Mouse (Mus musculus): ENCODE data around the gene Xylt2. TPM values are rescaled to one million over a fixed set of nuclear protein-coding genes. Genes with fewer than 3 reads are reported as not detected.

Xylt2 gene
- 18.5 and 19.5 TPM in 2 replicates for polyA plus RNA-seq (2016; fragmentation: Nextera tagmentation; extraction: Ambion mirVana)

DNA sequence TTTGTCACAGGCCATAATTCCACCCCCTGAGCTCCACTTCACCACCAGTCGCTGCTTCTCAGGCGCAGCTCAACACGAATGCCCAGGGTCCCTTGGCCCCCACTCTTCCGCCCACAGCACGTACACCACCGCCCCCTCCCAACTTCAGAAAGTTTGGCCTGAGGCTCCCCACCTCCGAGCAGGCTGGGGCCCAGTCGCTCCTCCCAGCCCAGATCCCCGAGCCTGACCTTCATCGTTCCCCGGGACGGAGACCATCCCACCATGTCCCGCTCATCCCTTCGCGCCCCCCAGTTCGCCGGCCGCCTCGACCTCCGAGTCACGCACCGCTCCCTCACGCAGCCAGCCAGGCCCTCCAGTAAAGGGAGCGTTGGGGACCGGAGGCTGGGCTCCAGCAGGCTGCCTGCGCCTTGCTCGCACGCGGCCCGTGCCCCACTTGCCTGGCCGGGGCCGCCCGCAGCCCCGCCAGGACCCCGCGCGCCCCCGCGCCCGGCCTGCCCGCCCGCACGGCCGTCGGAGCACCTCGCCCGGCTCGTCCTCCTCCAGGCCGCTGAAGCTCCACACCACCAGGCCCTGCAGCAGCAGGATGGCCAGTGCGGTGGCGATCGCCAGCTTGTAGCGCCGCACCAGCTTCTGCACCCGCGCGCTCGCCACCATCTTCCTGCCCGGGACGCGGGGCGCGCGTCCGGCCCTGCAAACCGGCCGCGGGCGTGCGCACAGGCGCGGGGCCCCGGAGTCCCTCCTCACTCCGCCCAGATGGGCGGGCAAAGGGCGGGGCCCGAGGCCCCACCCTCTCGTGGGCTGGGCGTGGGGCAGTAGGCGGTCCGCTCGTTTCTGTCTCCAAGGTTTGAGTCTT is at the start of gene Xylt2:
Xylt2 (minus strand) TSS at position 762 of the 853 bp plus-strand sequence.
- Histone ChIP-seq H3K36me3 (no peaks in the 10 kb centered on the region; the same call in 1 of the 2 replicates), H3K27ac (peak within 1 kb of the TSS; percentile 82), H3K27me3 (replicated peaks) (no peaks in the 10 kb centered on the region), H3K4me2 (replicated peaks) (peak within 1 kb of the TSS; percentile 86), H3K4me3 (peak within 1 kb of the TSS; percentile 91), H3K9ac (peak within 1 kb of the TSS; percentile 92), H3K4me1 (peaks cover 21% of the 10 kb centered on the region), H3K9me3 (no peaks in the 10 kb centered on the region)
- peak; percentile 94 for ATAC-seq (ENCODE audit: low FRiP score, low read depth)
- WGBS, result under 1% methylated on average over 81 of the region's 82 CpGs

DNA sequence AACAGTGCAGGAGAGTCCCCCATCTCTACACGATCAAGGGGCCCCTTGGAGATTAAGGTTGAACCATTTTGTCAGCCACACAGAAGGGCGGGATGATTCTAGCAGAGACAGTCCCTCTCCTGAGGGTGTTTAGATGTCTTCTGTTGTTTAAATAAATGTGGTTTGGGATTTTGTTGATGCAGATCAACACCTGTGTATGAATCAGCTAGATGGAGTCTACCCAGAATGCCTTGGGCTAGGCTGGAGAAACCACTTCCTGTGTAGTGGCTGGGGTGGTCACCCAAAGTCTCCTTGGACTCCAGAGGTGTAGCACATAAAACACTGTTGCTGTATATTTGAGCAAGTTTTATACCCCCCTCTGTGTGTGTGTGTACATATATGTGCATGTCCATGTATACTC is 41.9 kb upstream of the Xylt2 start:
- 80% methylated on average over 2 of the region's 2 CpGs for WGBS
- no peaks in the 10 kb centered on the region for H3K36me3 ChIP-seq

GRCm38 (mm10) chr11:94718113-94718909 is 41.0 kb upstream of the Xylt2 start:
- Histone ChIP-seq H3K27me3 (replicated peaks) (no peaks in the 10 kb centered on the region), H3K9me3 (no peaks in the 10 kb centered on the region), H3K9ac (no peak overlapping the region), H3K4me2 (replicated peaks) (no peak overlapping the region), H3K27ac (no peak overlapping the region), H3K36me3 (no peaks in the 10 kb centered on the region), H3K4me3 (no peak overlapping the region), H3K4me1 (peaks cover 10% of the 10 kb centered on the region; the same call in 1 of the 2 replicates)
- 89% methylated on average over 7 of the region's 7 CpGs for WGBS
- no peak for ATAC-seq (ENCODE audit: low FRiP score, low read depth)

More for the DNA sequence above, 41.9 kb upstream of the Xylt2 start:
- no peaks in the 10 kb centered on the region for H3K9me3 ChIP-seq
- H3K4me3 ChIP-seq, result no peak overlapping the region
- no peak overlapping the region for H3K4me2 ChIP-seq (replicated peaks)
- H3K27ac ChIP-seq, result no peak overlapping the region
- peaks cover 10% of the 10 kb centered on the region; the same call in 1 of the 2 replicates for H3K4me1 ChIP-seq
- no peak overlapping the region for H3K9ac ChIP-seq
- no peak for ATAC-seq (ENCODE audit: low FRiP score, low read depth)
- no peaks in the 10 kb centered on the region for H3K27me3 ChIP-seq (replicated peaks)

DNA sequence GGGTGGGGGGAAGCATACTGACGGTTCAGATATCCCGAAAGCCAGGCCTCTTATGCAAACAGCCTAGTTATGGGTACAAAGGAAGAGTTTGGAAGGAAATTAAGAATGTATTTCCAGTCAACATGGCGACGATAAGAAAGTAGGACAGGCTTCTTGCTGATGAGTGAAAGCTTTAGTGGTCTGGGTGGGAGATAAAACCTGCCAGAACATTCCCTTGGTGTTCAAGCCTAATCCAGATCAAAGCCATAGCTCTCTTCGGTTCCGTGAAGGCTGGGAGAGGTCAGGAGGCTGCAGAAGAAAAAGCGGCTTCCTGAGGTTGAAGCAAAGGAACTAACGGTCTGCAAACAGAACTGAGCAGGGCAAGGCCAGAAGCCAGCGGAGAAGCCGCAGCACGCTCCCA is 39.9 kb upstream of the Xylt2 start:
- no peak overlapping the region for H3K27ac ChIP-seq

DNA sequence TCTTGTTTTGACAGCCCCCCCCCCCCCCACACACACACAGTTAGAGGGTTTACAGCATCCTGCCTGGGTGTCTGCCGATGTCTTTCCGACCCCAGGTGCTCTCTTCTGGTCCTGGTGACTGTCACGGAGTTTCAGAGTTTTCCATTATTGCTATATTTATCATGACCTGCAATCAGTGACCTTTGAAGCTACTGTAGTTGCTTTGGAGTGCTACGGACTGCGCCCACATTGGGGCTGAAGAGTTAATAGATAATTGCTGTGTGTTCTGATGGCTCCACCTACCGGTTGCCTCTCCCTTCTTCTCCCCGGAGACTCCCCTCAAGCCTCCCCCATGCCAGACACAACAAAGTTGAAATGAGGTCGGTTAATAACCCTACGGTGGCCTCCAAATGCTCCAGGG is 39.4 kb upstream of the Xylt2 start:
- Histone ChIP-seq H3K4me2 (replicated peaks) (peak overlapping the region; percentile 9; the same call in 1 of the 2 replicates), H3K27me3 (replicated peaks) (no peaks in the 10 kb centered on the region), H3K4me3 (no peak overlapping the region), H3K4me1 (peaks cover 10% of the 10 kb centered on the region; the same call in 1 of the 2 replicates), H3K36me3 (no peaks in the 10 kb centered on the region), H3K27ac (no peak overlapping the region), H3K9me3 (no peaks in the 10 kb centered on the region), H3K9ac (no peak overlapping the region)
- no peak for ATAC-seq (ENCODE audit: low FRiP score, low read depth)
- 10% methylated on average over 9 of the region's 9 CpGs for WGBS

More for the DNA sequence above, 39.9 kb upstream of the Xylt2 start:
- Histone ChIP-seq H3K9me3 (no peaks in the 10 kb centered on the region), H3K27me3 (replicated peaks) (no peaks in the 10 kb centered on the region), H3K4me2 (replicated peaks) (peak overlapping the region; percentile 9; the same call in 1 of the 2 replicates), H3K9ac (no peak overlapping the region), H3K4me1 (peaks cover 10% of the 10 kb centered on the region; the same call in 1 of the 2 replicates), H3K36me3 (no peaks in the 10 kb centered on the region), H3K4me3 (no peak overlapping the region)
- ATAC-seq (ENCODE audit: low FRiP score, low read depth), result no peak
- 43% methylated on average over 11 of the region's 11 CpGs for WGBS

- ATAC-seq (ENCODE audit: low FRiP score, low read depth), result no peak
- no peak overlapping the region for H3K9ac ChIP-seq
- 69% methylated on average over 5 of the region's 5 CpGs for WGBS
These were observed 38.3 kb upstream of the Xylt2 start for GRCm38 (mm10) chr11:94715622-94716021.

GRCm38 (mm10) chr11:94713246-94713860 is 36.0 kb upstream of the Xylt2 start:
- H3K9ac ChIP-seq, result no peak overlapping the region
- no peaks in the 10 kb centered on the region for H3K9me3 ChIP-seq
- no peak overlapping the region for H3K4me3 ChIP-seq
- H3K36me3 ChIP-seq, result no peaks in the 10 kb centered on the region
- no peaks in the 10 kb centered on the region for H3K27me3 ChIP-seq (replicated peaks)
- H3K27ac ChIP-seq, result no peak overlapping the region
- peaks cover 10% of the 10 kb centered on the region; the same call in 1 of the 2 replicates for H3K4me1 ChIP-seq
- no peak overlapping the region for H3K4me2 ChIP-seq (replicated peaks)
- ATAC-seq (ENCODE audit: low FRiP score, low read depth), result no peak
- 60% methylated on average over 11 of the region's 11 CpGs for WGBS

More at GRCm38 (mm10) chr11:94715622-94716021, 38.3 kb upstream of the Xylt2 start:
- Histone ChIP-seq H3K9me3 (no peaks in the 10 kb centered on the region), H3K4me1 (peaks cover 10% of the 10 kb centered on the region; the same call in 1 of the 2 replicates), H3K27ac (no peak overlapping the region), H3K36me3 (no peaks in the 10 kb centered on the region), H3K27me3 (replicated peaks) (no peaks in the 10 kb centered on the region), H3K4me3 (no peak overlapping the region), H3K4me2 (replicated peaks) (no peak overlapping the region)

DNA sequence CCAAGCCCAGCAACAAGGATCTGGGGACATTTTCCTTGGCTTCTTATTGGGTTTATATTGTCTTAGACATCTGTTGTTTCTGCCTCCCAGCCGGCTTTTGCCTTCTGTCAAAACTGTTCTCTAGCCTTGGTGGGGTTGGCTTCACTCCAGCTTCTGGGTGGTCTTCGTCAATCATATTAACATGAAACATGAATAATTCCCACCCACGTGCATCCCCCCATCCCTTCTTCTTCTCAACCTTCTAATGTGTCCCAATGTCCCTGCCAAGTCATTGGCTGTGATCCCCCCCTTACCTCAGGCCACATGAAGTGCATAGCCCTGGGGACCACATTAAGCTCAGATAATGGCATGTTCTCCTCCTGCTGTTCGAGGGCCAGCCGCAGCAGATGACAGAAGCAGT is 27.2 kb upstream of the Xylt2 start, which contains the start of gene Gm11541:
Gm11541 (minus strand) TSS at position 28 of the 400 bp plus-strand sequence.
- Histone ChIP-seq H3K4me1 (peaks cover 5% of the 10 kb centered on the region; the same call in 1 of the 2 replicates), H3K27me3 (replicated peaks) (no peaks in the 10 kb centered on the region), H3K9me3 (no peaks in the 10 kb centered on the region), H3K4me3 (no peak within 1 kb of the TSS), H3K27ac (no peak within 1 kb of the TSS), H3K4me2 (replicated peaks) (no peak within 1 kb of the TSS), H3K9ac (no peak within 1 kb of the TSS), H3K36me3 (no peaks in the 10 kb centered on the region)
- 76% methylated on average over 5 of the region's 5 CpGs for WGBS
- ATAC-seq (ENCODE audit: low FRiP score, low read depth), result no peak

DNA sequence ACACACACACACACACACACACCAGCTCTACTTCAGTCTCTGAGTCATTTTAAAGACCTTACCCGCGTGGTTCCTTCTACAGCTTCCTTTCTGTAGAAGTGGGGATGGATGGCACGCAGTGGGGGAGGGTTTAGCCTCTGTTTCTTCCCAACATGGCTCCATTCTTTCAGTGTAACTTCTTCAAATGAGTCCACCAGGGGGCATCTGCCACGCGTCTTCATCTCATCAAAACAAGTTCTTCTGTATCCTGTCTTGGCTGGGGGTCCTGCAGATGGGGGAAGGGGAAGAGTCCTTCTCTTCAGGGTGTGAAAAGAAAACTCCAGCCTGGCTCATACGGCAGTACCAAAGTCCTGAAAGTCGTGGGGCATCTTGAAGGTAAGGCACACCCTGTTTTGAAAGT is 26.7 kb upstream of the Xylt2 start:
- Histone ChIP-seq H3K4me3 (no peak overlapping the region), H3K4me1 (peaks cover 5% of the 10 kb centered on the region; the same call in 1 of the 2 replicates), H3K9ac (no peak overlapping the region), H3K9me3 (no peaks in the 10 kb centered on the region), H3K4me2 (replicated peaks) (no peak overlapping the region), H3K27ac (no peak overlapping the region), H3K27me3 (replicated peaks) (no peaks in the 10 kb centered on the region), H3K36me3 (no peaks in the 10 kb centered on the region)
- 50% methylated on average over 7 of the region's 7 CpGs for WGBS
- ATAC-seq (ENCODE audit: low FRiP score, low read depth), result no peak

DNA sequence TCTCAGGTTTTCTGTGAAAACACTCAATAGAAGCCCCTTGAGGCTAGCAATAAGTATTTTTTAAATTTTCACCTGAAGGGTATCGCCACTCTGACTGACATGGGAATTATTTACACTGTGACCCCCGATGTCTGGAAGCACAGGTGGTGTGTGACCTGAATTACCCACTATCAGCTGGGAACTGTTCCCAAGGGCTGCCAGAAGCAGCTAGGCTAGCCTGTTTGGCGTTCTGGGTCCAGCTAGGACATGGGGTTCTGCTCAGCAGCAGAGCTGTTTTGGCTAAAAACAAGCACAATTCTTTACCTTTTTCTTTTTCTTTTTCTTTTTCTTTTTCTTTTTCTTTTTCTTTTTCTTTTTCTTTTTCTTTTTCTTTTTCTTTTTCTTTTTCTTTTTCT is 24.9 kb upstream of the Xylt2 start:
- Histone ChIP-seq H3K9ac (no peak overlapping the region), H3K27ac (no peak overlapping the region), H3K4me3 (no peak overlapping the region), H3K4me1 (peaks cover 5% of the 10 kb centered on the region; the same call in 1 of the 2 replicates), H3K9me3 (no peaks in the 10 kb centered on the region), H3K4me2 (replicated peaks) (no peak overlapping the region), H3K36me3 (no peaks in the 10 kb centered on the region), H3K27me3 (replicated peaks) (no peaks in the 10 kb centered on the region)
- WGBS, result 61% methylated on average over 3 of the region's 3 CpGs
- ATAC-seq (ENCODE audit: low FRiP score, low read depth), result no peak

DNA sequence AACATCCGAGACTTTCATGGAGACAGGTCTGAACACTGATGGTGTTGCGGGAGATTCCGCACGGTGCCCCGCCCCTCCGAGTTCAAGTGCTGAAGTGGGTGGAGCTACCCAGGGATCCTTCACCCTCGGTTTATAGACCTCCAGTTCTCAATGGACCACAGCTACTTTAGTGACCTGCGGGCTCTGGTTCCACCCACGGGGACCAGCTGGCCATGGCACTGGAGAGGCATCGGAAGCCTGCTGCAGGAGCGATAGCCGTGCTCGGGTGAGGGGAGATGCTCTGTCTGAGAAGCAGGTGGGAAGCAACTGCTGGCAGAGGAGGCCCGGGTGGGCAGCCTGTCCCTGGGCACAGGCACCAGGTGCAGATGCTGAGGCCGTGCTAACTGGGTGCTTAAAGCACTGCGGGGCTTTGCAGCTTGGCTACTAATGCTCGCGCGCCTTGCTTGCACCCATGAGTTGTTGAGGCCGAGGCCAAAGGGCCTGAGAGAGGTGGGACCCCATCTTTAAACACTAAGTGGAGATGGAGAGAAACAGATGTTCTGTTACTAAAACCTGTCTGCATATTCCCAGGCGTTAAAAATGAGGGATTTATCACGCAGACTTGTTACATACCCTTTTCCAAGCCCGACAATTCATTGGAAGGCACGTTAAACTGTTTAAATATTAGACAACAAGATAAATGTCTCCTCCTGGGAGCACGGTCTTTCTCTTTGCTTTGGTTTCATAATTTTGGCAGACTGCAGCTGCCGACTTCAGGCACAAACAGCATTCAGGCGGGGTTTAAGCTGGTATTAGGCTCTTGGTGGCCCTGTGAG is 24.3 kb upstream of the Xylt2 start:
- H3K4me3 ChIP-seq, result no peak overlapping the region
- H3K4me2 ChIP-seq (replicated peaks), result peak overlapping the region; percentile 30; the same call in 1 of the 2 replicates
- H3K9me3 ChIP-seq, result no peaks in the 10 kb centered on the region
- peaks cover 5% of the 10 kb centered on the region; the same call in 1 of the 2 replicates for H3K4me1 ChIP-seq
- no peak for ATAC-seq (ENCODE audit: low FRiP score, low read depth)
- no peaks in the 10 kb centered on the region for H3K36me3 ChIP-seq
- H3K27me3 ChIP-seq (replicated peaks), result no peaks in the 10 kb centered on the region
- no peak overlapping the region for H3K9ac ChIP-seq
- H3K27ac ChIP-seq, result no peak overlapping the region
- WGBS, result 50% methylated on average over 27 of the region's 27 CpGs
